Mouse (Mus musculus): Measurements from ENCODE around the gene Plaur. TPM values are rescaled to one million over a fixed set of nuclear protein-coding genes. Genes with fewer than 3 reads are reported as not detected.
"Not testable (repeated sequence)": the region's sequence is repeated elsewhere in the genome, so short reads cannot be mapped to it uniquely, and the experiment has no call there.

Gene Plaur
- polyA plus RNA-seq, 1 experiment from 2014 or later = 2.5 TPM

DNA sequence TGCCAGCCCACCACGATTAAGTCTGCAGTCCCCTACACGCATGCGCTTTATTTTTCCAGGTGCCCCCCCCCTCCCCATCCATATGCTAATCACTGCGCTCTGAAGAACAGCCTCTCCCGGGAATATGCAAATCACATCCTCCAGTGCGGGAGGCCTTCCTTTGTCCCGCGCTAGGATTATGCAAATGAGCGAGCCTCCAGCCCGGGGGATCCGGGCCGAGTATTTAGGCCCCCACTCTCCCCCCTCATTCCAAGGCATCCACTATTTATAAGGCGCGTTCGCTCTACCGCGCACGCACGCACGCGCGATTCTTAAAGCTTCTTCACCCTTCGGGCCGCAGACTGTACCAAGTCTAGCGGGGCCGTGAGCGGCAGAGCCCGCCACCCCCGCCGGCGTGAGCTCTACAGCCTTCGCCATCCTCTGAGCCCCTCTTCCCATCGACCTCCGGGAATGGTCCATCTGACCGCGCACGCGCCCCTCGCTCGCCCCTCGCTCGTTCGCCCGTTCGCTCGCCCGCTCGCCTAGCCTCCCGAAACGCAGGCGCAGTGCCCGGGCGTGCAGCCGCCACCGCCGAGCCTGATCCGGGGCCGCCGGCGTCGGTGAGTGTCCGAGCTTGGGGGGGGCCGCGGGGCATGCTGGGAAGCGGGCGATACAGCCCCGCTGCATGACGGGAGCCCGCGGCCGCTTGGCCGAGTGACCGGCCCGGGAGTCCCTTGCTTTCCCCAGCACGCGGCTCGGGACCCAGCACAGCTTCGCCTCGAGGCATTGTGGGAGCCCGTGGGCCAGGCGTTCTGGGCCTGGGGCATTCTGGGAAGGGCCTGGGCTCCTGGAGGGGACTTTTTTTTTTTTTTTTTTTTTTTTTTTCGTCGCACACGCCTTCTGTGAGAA is 44.8 kb downstream of the Plaur start, which contains the start of gene Zfp428:
TSS of gene Zfp428 (plus strand) at position 169 of the 888 bp plus-strand sequence.
- H3K36me3 ChIP-seq = peaks cover 19% of the 10 kb centered on the region
- WGBS = under 1% methylated on average over 84 of the region's 84 CpGs
- peaks cover 16% of the 10 kb centered on the region for H3K27me3 ChIP-seq (ENCODE audit: low read depth, poor library complexity, severe bottlenecking)
- H3K27ac ChIP-seq = peak within 1 kb of the TSS; percentile 100
- peak within 1 kb of the TSS; percentile 78 for H3K4me3 ChIP-seq
- peak; percentile 94 for DNase-seq (ENCODE audit: low spot score)
- peaks cover 42% of the 10 kb centered on the region for H3K4me1 ChIP-seq
- H3K9me3 ChIP-seq (replicated peaks) = no peaks in the 10 kb centered on the region

DNA sequence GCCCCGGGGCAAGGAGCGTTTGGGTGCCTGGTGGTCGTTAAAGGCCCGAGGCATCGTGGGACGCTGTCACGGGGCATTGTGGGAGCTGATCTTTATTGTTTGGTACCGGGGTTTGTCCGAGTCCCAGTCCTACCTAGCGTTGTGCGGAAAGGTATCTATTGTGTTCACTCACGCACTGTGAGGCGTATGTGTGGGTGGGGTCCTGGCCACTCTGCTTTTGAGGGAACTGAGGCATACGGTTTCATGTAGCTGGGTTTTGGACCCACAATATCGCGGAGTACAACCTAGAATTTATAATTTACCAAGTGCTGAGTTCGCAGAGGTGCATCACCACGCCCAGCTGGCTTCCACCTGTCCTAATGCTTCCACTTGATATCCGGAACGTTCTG is 45.4 kb downstream of the Plaur start:
- 0 out of 2 replicates have a peak, but pooled peaks cover 10% of the 10 kb centered on the region for H3K27me3 ChIP-seq (ENCODE audit: low read depth, poor library complexity, severe bottlenecking)
- H3K9me3 ChIP-seq (replicated peaks) = no peaks in the 10 kb centered on the region
- no peak for DNase-seq (ENCODE audit: low spot score)
- H3K36me3 ChIP-seq = peaks cover 25% of the 10 kb centered on the region
- peaks cover 42% of the 10 kb centered on the region for H3K4me1 ChIP-seq
- H3K4me3 ChIP-seq = peak overlapping the region; percentile 78
- WGBS = 1% methylated on average over 20 of the region's 20 CpGs
- H3K27ac ChIP-seq = peak overlapping the region; percentile 100

- Histone ChIP-seq H3K36me3 (peaks cover 71% of the 10 kb centered on the region), H3K4me3 (no peak within 1 kb of the TSS), H3K4me1 (peaks cover 9% of the 10 kb centered on the region), H3K27ac (no peak within 1 kb of the TSS), H3K27me3 (ENCODE audit: low read depth, poor library complexity, severe bottlenecking) (no peaks in the 10 kb centered on the region), H3K9me3 (replicated peaks) (no peaks in the 10 kb centered on the region)
- 87% methylated on average over 7 of the region's 7 CpGs for WGBS
- DNase-seq (ENCODE audit: low spot score) = no peak
These were observed 50.1 kb downstream of the Plaur start, which contains the start of gene AC161166.1 for GRCm38 (mm10) chr7:24512355-24512754. Gene AC161166.1, minus strand, starts transcription at chr7:24512455.

- H3K27me3 ChIP-seq (ENCODE audit: low read depth, poor library complexity, severe bottlenecking); H3K4me3 ChIP-seq; H3K4me1 ChIP-seq; DNase-seq (ENCODE audit: low spot score); H3K9me3 ChIP-seq (replicated peaks); H3K27ac ChIP-seq: not testable (repeated sequence)
- H3K36me3 ChIP-seq = peaks cover 75% of the 10 kb centered on the region
- WGBS = 63% methylated on average over 8 of the region's 8 CpGs
These were observed 54.0 kb downstream of the Plaur start for GRCm38 (mm10) chr7:24516319-24516718.

DNA sequence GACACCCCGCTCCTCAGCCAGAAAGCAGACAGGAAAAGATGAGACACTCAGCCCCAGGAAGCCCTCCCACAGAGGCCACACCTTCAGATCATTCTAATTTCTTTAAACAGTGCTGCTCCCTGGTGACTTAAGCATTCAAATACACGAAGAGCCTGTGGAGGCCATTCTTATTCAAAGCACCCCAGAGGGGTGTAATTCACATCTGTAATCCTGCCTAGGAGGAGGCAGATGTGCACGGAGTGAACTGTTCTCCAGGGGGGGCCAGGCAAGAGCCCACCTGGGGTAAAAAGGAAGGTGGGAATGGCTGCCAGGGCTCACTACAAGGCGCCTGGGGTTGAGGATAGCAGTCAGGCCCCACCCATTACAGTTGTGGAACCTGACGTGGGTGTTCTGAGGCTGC is 54.8 kb downstream of the Plaur start:
- no peak for DNase-seq (ENCODE audit: low spot score)
- Histone ChIP-seq H3K27me3 (ENCODE audit: low read depth, poor library complexity, severe bottlenecking) (no peaks in the 10 kb centered on the region), H3K36me3 (peaks cover 68% of the 10 kb centered on the region), H3K4me3 (no peak overlapping the region), H3K9me3 (replicated peaks) (no peaks in the 10 kb centered on the region), H3K4me1 (no peaks in the 10 kb centered on the region; the same call in 1 of the 2 replicates), H3K27ac (no peak overlapping the region)
- 63% methylated on average over 5 of the region's 5 CpGs for WGBS

DNA sequence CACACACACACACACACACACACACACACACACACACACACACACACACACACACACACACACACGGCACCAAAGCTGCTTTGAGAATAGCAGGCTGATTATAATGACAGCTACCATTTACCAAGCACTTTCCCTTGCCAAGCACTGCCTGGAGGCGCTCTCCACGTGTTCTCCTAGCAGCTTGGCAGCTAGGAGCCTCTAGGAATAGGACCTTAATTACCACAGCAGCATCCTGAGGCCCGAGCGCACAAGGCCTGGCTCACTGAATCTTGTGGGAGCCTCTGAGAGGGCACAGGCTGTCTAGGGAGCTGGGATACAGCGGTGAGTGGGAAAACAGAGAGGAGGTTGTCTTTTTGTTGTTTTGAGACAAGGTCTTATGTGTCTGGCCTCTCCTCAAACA is 55.4 kb downstream of the Plaur start:
- DNase-seq (ENCODE audit: low spot score) = no peak
- Histone ChIP-seq H3K27me3 (ENCODE audit: low read depth, poor library complexity, severe bottlenecking) (no peaks in the 10 kb centered on the region), H3K9me3 (replicated peaks) (no peaks in the 10 kb centered on the region), H3K4me1 (no peaks in the 10 kb centered on the region; the same call in 1 of the 2 replicates), H3K4me3 (no peak overlapping the region), H3K27ac (no peak overlapping the region), H3K36me3 (peaks cover 62% of the 10 kb centered on the region)
- WGBS = 69% methylated on average over 6 of the region's 6 CpGs

DNA sequence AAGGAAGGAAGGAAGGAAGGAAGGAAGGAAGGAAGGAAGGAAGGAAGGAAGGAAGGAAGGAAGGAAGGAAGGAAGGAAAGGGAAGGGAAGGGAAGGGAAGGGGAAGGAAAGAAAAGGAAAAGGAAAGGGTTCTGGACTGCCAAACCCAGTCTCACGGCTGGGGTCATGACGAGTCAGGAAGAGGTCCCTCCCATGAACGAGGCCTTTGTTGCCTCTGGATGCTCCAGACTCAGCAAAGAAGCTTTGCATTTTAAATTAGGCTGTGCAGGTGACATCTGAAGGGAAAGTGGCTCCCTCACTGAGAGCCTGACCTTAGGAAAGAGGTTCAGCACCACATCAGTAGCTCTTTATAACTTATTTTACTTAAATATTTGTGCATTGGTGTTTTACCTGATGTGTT is 56.8 kb downstream of the Plaur start:
- no peak for DNase-seq (ENCODE audit: low spot score)
- Histone ChIP-seq H3K4me1 (no peaks in the 10 kb centered on the region; the same call in 1 of the 2 replicates), H3K9me3 (replicated peaks) (no peaks in the 10 kb centered on the region), H3K4me3 (no peak overlapping the region), H3K27ac (no peak overlapping the region), H3K27me3 (ENCODE audit: low read depth, poor library complexity, severe bottlenecking) (no peaks in the 10 kb centered on the region), H3K36me3 (peaks cover 47% of the 10 kb centered on the region)
- 67% methylated on average over 3 of the region's 3 CpGs for WGBS

- H3K27me3 ChIP-seq (ENCODE audit: low read depth, poor library complexity, severe bottlenecking); H3K4me3 ChIP-seq; H3K27ac ChIP-seq; H3K9me3 ChIP-seq (replicated peaks); DNase-seq (ENCODE audit: low spot score); H3K4me1 ChIP-seq: not testable (repeated sequence)
- 90% methylated on average over 10 of the region's 10 CpGs for WGBS
- peaks cover 38% of the 10 kb centered on the region for H3K36me3 ChIP-seq
These were observed 57.8 kb downstream of the Plaur start for GRCm38 (mm10) chr7:24520054-24520453.

DNA sequence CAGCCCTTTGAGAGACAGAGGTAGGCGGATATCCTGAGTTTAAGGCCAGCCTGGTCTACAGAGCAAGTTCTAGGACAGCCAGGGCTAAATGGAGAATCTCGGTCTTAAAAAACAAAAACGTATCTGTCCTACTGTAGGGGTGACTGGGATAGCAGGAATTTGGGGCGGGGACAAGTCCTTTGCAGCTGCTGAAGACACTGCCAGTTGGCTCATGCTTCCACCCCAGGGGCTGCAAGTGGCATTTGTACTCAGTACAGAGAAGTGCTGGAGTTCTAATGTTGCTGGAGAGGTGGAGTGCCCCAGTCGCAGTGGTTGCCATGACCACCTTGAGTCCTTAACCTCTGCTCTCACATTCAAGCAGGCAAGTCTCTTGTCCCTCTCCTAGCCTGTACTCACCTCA is 60.5 kb downstream of the Plaur start:
- Histone ChIP-seq H3K4me3 (no peak overlapping the region), H3K4me1 (no peaks in the 10 kb centered on the region), H3K27me3 (ENCODE audit: low read depth, poor library complexity, severe bottlenecking) (no peaks in the 10 kb centered on the region), H3K9me3 (replicated peaks) (no peaks in the 10 kb centered on the region), H3K27ac (no peak overlapping the region), H3K36me3 (peaks cover 11% of the 10 kb centered on the region)
- DNase-seq (ENCODE audit: low spot score) = no peak
- 66% methylated on average over 5 of the region's 5 CpGs for WGBS

- H3K4me3 ChIP-seq = no peak overlapping the region
- H3K9me3 ChIP-seq (replicated peaks) = no peaks in the 10 kb centered on the region
- DNase-seq (ENCODE audit: low spot score) = no peak
- no peaks in the 10 kb centered on the region for H3K4me1 ChIP-seq
- 85% methylated on average over 6 of the region's 6 CpGs for WGBS
- H3K27me3 ChIP-seq (ENCODE audit: low read depth, poor library complexity, severe bottlenecking) = no peaks in the 10 kb centered on the region
- peaks cover 2% of the 10 kb centered on the region for H3K36me3 ChIP-seq
- no peak overlapping the region for H3K27ac ChIP-seq
These were observed 61.4 kb downstream of the Plaur start for GRCm38 (mm10) chr7:24523723-24524122.

- Histone ChIP-seq H3K9me3 (replicated peaks) (no peaks in the 10 kb centered on the region), H3K27me3 (ENCODE audit: low read depth, poor library complexity, severe bottlenecking) (no peaks in the 10 kb centered on the region), H3K4me1 (peaks cover 7% of the 10 kb centered on the region), H3K36me3 (no peaks in the 10 kb centered on the region), H3K4me3 (no peak overlapping the region), H3K27ac (no peak overlapping the region)
- 80% methylated on average over 6 of the region's 6 CpGs for WGBS
- no peak for DNase-seq (ENCODE audit: low spot score)
These were observed 62.7 kb downstream of the Plaur start for GRCm38 (mm10) chr7:24524978-24525377.

Data from limb, embryonic 10.5 days (tissue).